Mouse (Mus musculus): ENCODE data around the gene Ap4b1.
"Not testable (repeated sequence)": the region's sequence is repeated elsewhere in the genome, so short reads cannot be mapped to it uniquely, and the experiment has no call there.

Gene Ap4b1

GRCm38 (mm10) chr3:103801631-103802531 is 7.4 kb upstream of the Ap4b1 start:
- DNase-seq (ENCODE audit: low spot score): peak; percentile 63

- no peak for DNase-seq (ENCODE audit: low spot score)
Measured at GRCm38 (mm10) chr3:103802861-103803260, 6.5 kb upstream of the Ap4b1 start.

- DNase-seq (ENCODE audit: low spot score): no peak
Measured at GRCm38 (mm10) chr3:103805671-103806070, 3.6 kb upstream of the Ap4b1 start.

- DNase-seq (ENCODE audit: low spot score): no peak
Measured at GRCm38 (mm10) chr3:103809799-103810150, 455 bp downstream of the Ap4b1 start.

GRCm38 (mm10) chr3:103810967-103811366 is 1.6 kb downstream of the Ap4b1 start:
- DNase-seq (ENCODE audit: low spot score): no peak

- no peak for DNase-seq (ENCODE audit: low spot score)
Measured at GRCm38 (mm10) chr3:103827548-103827947, 18.2 kb downstream of the Ap4b1 start.

GRCm38 (mm10) chr3:103829036-103829435 is 19.7 kb downstream of the Ap4b1 start:
- DNase-seq (ENCODE audit: low spot score): no peak

- DNase-seq (ENCODE audit: low spot score): not testable (repeated sequence)
Measured at GRCm38 (mm10) chr3:103830681-103831080, 21.4 kb downstream of the Ap4b1 start.

- no peak for DNase-seq (ENCODE audit: low spot score)
Measured at GRCm38 (mm10) chr3:103831146-103831545, 21.8 kb downstream of the Ap4b1 start.

GRCm38 (mm10) chr3:103832426-103832825 is 23.1 kb downstream of the Ap4b1 start, which contains the start of gene Bcl2l15:
Bcl2l15 (plus strand) TSS chr3:103832601.
- DNase-seq (ENCODE audit: low spot score): no peak

- no peak for DNase-seq (ENCODE audit: low spot score)
Measured at GRCm38 (mm10) chr3:103834001-103834400, 24.7 kb downstream of the Ap4b1 start.

- DNase-seq (ENCODE audit: low spot score): no peak
Measured at GRCm38 (mm10) chr3:103835272-103835950, 26.1 kb downstream of the Ap4b1 start.

GRCm38 (mm10) chr3:103835951-103836310 is 26.6 kb downstream of the Ap4b1 start:
- no peak for DNase-seq (ENCODE audit: low spot score)

- no peak for DNase-seq (ENCODE audit: low spot score)
Measured at GRCm38 (mm10) chr3:103836453-103836852, 27.1 kb downstream of the Ap4b1 start.

GRCm38 (mm10) chr3:103839711-103840110 is 30.4 kb downstream of the Ap4b1 start:
- no peak for DNase-seq (ENCODE audit: low spot score)

- DNase-seq (ENCODE audit: low spot score): not testable (repeated sequence)
Measured at GRCm38 (mm10) chr3:103840195-103840594, 30.9 kb downstream of the Ap4b1 start.

- DNase-seq (ENCODE audit: low spot score): not testable (repeated sequence)
Measured at GRCm38 (mm10) chr3:103840946-103841345, 31.6 kb downstream of the Ap4b1 start.

- no peak for DNase-seq (ENCODE audit: low spot score)
Measured at GRCm38 (mm10) chr3:103850644-103851363, 41.5 kb downstream of the Ap4b1 start.

- no peak for DNase-seq (ENCODE audit: low spot score)
Measured at GRCm38 (mm10) chr3:103851481-103851880, 42.2 kb downstream of the Ap4b1 start.

- DNase-seq (ENCODE audit: low spot score): no peak
Measured at GRCm38 (mm10) chr3:103851882-103852281, 42.6 kb downstream of the Ap4b1 start.

- peak; percentile 65 for DNase-seq (ENCODE audit: low spot score)
Measured at GRCm38 (mm10) chr3:103852565-103853299, 43.4 kb downstream of the Ap4b1 start.

- no peak for DNase-seq (ENCODE audit: low spot score)
Measured at GRCm38 (mm10) chr3:103853804-103854203, 44.5 kb downstream of the Ap4b1 start.

Measured in testis, postnatal 10 days (tissue).